Mouse (Mus musculus) B cell, adult 2 months (primary cell): ENCODE measurements around the gene Tob1.

ENCODE experiments used
- DNase-seq, 2 experiments: peaks; one replicate each; pipeline ENCODE4 v3.0.0; 2022

Gene Tob1

GRCm38 (mm10) chr11:94199771-94200170, 11.5 kb upstream of the Tob1 start:
- no peak for DNase-seq

GRCm38 (mm10) chr11:94200422-94200821, 10.8 kb upstream of the Tob1 start:
- DNase-seq = no peak

- no peak for DNase-seq
Observed at GRCm38 (mm10) chr11:94202106-94202505, 9.1 kb upstream of the Tob1 start.

GRCm38 (mm10) chr11:94203066-94203465, 8.2 kb upstream of the Tob1 start:
- no peak for DNase-seq

GRCm38 (mm10) chr11:94206398-94207114, 4.7 kb upstream of the Tob1 start:
- no peak for DNase-seq

- DNase-seq = no peak
Observed at GRCm38 (mm10) chr11:94208811-94209675, 2.2 kb upstream of the Tob1 start.

GRCm38 (mm10) chr11:94209695-94210131, 1.5 kb upstream of the Tob1 start:
- DNase-seq = peak in 1 of 2 experiments; percentile 61

- DNase-seq = peak; percentile 84 to 85
Observed at GRCm38 (mm10) chr11:94210191-94211086, 815 bp upstream of the Tob1 start.

GRCm38 (mm10) chr11:94211651-94212488, 616 bp downstream of the Tob1 start:
- peak; percentile 25 to 52 for DNase-seq

GRCm38 (mm10) chr11:94212489-94212836, 1.2 kb downstream of the Tob1 start:
- DNase-seq = no peak

GRCm38 (mm10) chr11:94212997-94213396, 1.7 kb downstream of the Tob1 start:
- no peak for DNase-seq

GRCm38 (mm10) chr11:94213735-94214594, 2.7 kb downstream of the Tob1 start:
- DNase-seq = no peak

- no peak for DNase-seq
Observed at GRCm38 (mm10) chr11:94215581-94215980, 4.3 kb downstream of the Tob1 start.

GRCm38 (mm10) chr11:94216247-94216646, 5.0 kb downstream of the Tob1 start:
- no peak for DNase-seq

- no peak for DNase-seq
Observed at GRCm38 (mm10) chr11:94221257-94221656, 10.0 kb downstream of the Tob1 start.

GRCm38 (mm10) chr11:94223531-94223930, 12.3 kb downstream of the Tob1 start:
- no peak for DNase-seq

- peak; percentile 35 to 52 for DNase-seq
Observed at GRCm38 (mm10) chr11:94225985-94226384, 14.7 kb downstream of the Tob1 start.

- no peak for DNase-seq
Observed at GRCm38 (mm10) chr11:94228416-94228815, 17.2 kb downstream of the Tob1 start.

- no peak for DNase-seq
Observed at GRCm38 (mm10) chr11:94229207-94229960, 18.1 kb downstream of the Tob1 start.

GRCm38 (mm10) chr11:94230244-94230643, 19.0 kb downstream of the Tob1 start:
- DNase-seq = no peak
